Mouse (Mus musculus) liver, embryonic 16.5 days (tissue): ENCODE data around the gene Clec11a. TPM values are rescaled to one million over a fixed set of nuclear protein-coding genes. Genes with fewer than 3 reads are reported as not detected.

Source experiments
- ATAC-seq: fragments of 200-750 bp; cut with Nextera tagmentation; 2 replicates; pipeline ENCODE4 v1.8.0; 2017; ENCODE audit warnings: low read depth, mild to moderate bottlenecking, moderate number of reproducible peaks, moderate library complexity
- H3K27ac ChIP-seq: fragments of 300-500 bp; sonication (generic); 2 replicates; pipeline ENCODE4 v1.5.1; 2014; ENCODE audit warnings: mild to moderate bottlenecking, low read length
- H3K27me3 ChIP-seq: fragments of 300-500 bp; sonication (generic); 2 replicates; pipeline ENCODE4 v1.6.1; 2014; ENCODE audit warnings: low read depth, low read length, mixed read lengths; ENCODE audit not compliant: control insufficient read depth, insufficient read depth
- H3K36me3 ChIP-seq: fragments of 300-500 bp; sonication (generic); 2 replicates; pipeline ENCODE4 v1.6.1; 2014; ENCODE audit warnings: mild to moderate bottlenecking; ENCODE audit not compliant: control insufficient read depth, insufficient read depth
- H3K4me1 ChIP-seq: fragments of 300-500 bp; sonication (generic); 2 replicates; pipeline ENCODE4 v1.6.1; 2014; ENCODE audit warnings: low read depth, low read length, mixed read lengths; ENCODE audit not compliant: control insufficient read depth
- H3K4me2 ChIP-seq: fragments of 300-500 bp; sonication (generic); 2 replicates; pipeline ENCODE4 v1.6.1; 2014; ENCODE audit warnings: low read depth, low read length, mixed read lengths
- H3K4me3 ChIP-seq: fragments of 300-500 bp; sonication (generic); 2 replicates; pipeline ENCODE4 v1.5.1; 2014; ENCODE audit warnings: low read depth, mild to moderate bottlenecking, low read length
- H3K9ac ChIP-seq: fragments of 300-500 bp; sonication (generic); 2 replicates; pipeline ENCODE4 v1.6.1; 2014; ENCODE audit warnings: low read depth, low read length
- H3K9me3 ChIP-seq: fragments of 300-500 bp; sonication (generic); replicated peaks from 2 replicates; pipeline ENCODE4 v1.6.1; 2016; ENCODE audit warnings: low read length; ENCODE audit not compliant: control insufficient read depth
- WGBS: fragments of 180-500 bp; shearing (Covaris S2); extraction: QIAGEN DNeasy Blood & Tissue Kit; methylation state at CpG from one replicate; pipeline ENCODE4 v1.1.7; 2014; ENCODE audit not compliant: insufficient replicate concordance; 5-methylcytosine and 5-hydroxymethylcytosine counted together
- polyA plus RNA-seq: library from polyadenylated mRNA; unstranded; fragments of >200 nt; fragmentation: Nextera tagmentation; extraction: Ambion mirVana; gene quantifications from 2 replicates; pipeline ENCODE4 v1.2.1, GENCODE M21; 2015

The Clec11a gene
- polyA plus RNA-seq, 1 experiment from 2014 or later, result 0.46 TPM

DNA sequence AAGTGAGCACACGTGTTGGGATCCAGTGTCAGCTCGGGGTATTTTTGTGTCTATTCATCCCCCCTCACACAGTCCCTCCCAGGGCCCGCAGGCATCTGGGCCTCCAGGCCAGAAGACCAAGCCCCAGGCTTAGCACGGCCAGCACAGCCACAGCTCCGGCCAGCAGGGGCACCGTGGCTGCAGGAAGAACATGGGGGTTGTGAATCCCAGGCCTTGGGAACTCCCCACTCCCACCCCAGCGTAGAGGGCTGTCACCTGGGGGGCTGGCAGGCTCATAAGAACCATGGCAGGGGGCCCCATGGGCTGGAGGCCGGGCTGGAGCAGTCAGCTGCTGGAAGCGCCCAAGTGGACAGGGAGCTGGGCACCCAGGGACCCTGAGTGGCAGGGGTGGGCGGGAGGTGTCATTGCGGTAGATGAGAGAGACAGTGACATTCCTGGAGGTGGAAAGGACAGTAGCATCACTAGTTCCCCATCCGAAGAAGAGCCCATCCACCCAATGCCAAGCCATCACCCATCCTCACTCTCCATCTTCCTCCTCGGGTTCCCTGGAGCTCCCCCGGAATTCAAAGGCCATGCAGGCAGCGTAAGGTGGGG, 53.6 kb downstream of the Clec11a start:
- peaks cover 12% of the 10 kb centered on the region for H3K36me3 ChIP-seq
- H3K4me1 ChIP-seq, result peaks cover 2% of the 10 kb centered on the region; the same call in 1 of the 2 replicates
- no peak for ATAC-seq
- no peak overlapping the region for H3K4me3 ChIP-seq
- H3K27me3 ChIP-seq, result no peaks in the 10 kb centered on the region
- H3K9me3 ChIP-seq, result no peaks in the 10 kb centered on the region
- WGBS, result 65% methylated on average over 15 of the region's 15 CpGs
- H3K4me2 ChIP-seq, result no peak overlapping the region
- no peak overlapping the region for H3K27ac ChIP-seq
- H3K9ac ChIP-seq, result no peak overlapping the region

Other genes starting within 250 kb of the Clec11a start
- not detected in 2 replicates for gene Klk1b21, start 204.6 kb downstream of the Clec11a start, polyA plus RNA-seq
- not detected in 2 replicates for gene Klk1b22, start 194.2 kb downstream of the Clec11a start, polyA plus RNA-seq
- 0.06 TPM in 1 of 2 replicates, not detected in the other for gene Klk1b16, start 170.1 kb downstream of the Clec11a start, polyA plus RNA-seq
- gene Klk1b24, start 118.7 kb downstream of the Clec11a start, polyA plus RNA-seq, result not detected in 2 replicates
- not detected in 2 replicates for gene Klk1b3, start 108.7 kb downstream of the Clec11a start, polyA plus RNA-seq
- 0.11 TPM in 1 of 2 replicates, not detected in the other for gene Klk1b4, start 99.5 kb downstream of the Clec11a start, polyA plus RNA-seq
- not detected in 2 replicates for gene Klk1b5, start 91.0 kb downstream of the Clec11a start, polyA plus RNA-seq
- 1.1 TPM in 1 of 2 replicates, not detected in the other for gene Klk1, start 81.5 kb downstream of the Clec11a start, polyA plus RNA-seq
- not detected in 2 replicates for gene Gm36864, start 70.7 kb downstream of the Clec11a start, polyA plus RNA-seq
- 1.1 and 1.2 TPM in 2 replicates for gene 1700028J19Rik, start 60.2 kb downstream of the Clec11a start, polyA plus RNA-seq
- 23.4 and 24.6 TPM in 2 replicates for gene 2410002F23Rik, start 60.2 kb downstream of the Clec11a start, polyA plus RNA-seq
- not detected in 2 replicates for gene Acp4, start 49.5 kb downstream of the Clec11a start, polyA plus RNA-seq
- gene Gm15517, start 45.5 kb downstream of the Clec11a start, polyA plus RNA-seq, result not detected in 2 replicates
- gene Shank1, start 3.4 kb upstream of the Clec11a start, polyA plus RNA-seq, result 0.01 and 0.02 TPM in 2 replicates
- gene Syt3, start 77.2 kb upstream of the Clec11a start, polyA plus RNA-seq, result 0.04 TPM in 1 of 2 replicates, not detected in the other
- 0.20 TPM in 1 of 2 replicates, not detected in the other for gene 1700008O03Rik, start 78.9 kb upstream of the Clec11a start, polyA plus RNA-seq
- gene Lrrc4b, start 122.1 kb upstream of the Clec11a start, polyA plus RNA-seq, result not detected in 2 replicates
- 19.4 and 23.5 TPM in 2 replicates for gene Aspdh, start 158.5 kb upstream of the Clec11a start, polyA plus RNA-seq
- gene Josd2, start 161.1 kb upstream of the Clec11a start, polyA plus RNA-seq, result 159 and 174 TPM in 2 replicates
- 34.4 and 40.6 TPM in 2 replicates for gene Emc10, start 189.6 kb upstream of the Clec11a start, polyA plus RNA-seq
- gene Fam71e1, start 189.7 kb upstream of the Clec11a start, polyA plus RNA-seq, result 1.3 and 1.4 TPM in 2 replicates
- 0.15 and 0.31 TPM in 2 replicates for gene Mybpc2, start 217.8 kb upstream of the Clec11a start, polyA plus RNA-seq
- gene Spib, start 225.2 kb upstream of the Clec11a start, polyA plus RNA-seq, result 1.5 and 2.0 TPM in 2 replicates
- gene Pold1, start 241.9 kb upstream of the Clec11a start, polyA plus RNA-seq, result 47.8 and 48.8 TPM in 2 replicates
- gene Nr1h2, start 247.0 kb upstream of the Clec11a start, polyA plus RNA-seq, result 41.0 and 45.9 TPM in 2 replicates